Mouse (Mus musculus) E14TG2a.4 (cell line): ENCODE results near the gene Ociad1.

Experiments used
- CTCF ChIP-seq: conservative IDR thresholded peaks from 2 replicates; pipeline ENCODE4 v1.5.1; 2014; ENCODE audit warnings: low read length
- POU5F1 ChIP-seq: IDR thresholded peaks from 2 replicates; pipeline ENCODE4 v1.6.1; 2014; ENCODE audit warnings: low read length, borderline replicate concordance

DNA sequence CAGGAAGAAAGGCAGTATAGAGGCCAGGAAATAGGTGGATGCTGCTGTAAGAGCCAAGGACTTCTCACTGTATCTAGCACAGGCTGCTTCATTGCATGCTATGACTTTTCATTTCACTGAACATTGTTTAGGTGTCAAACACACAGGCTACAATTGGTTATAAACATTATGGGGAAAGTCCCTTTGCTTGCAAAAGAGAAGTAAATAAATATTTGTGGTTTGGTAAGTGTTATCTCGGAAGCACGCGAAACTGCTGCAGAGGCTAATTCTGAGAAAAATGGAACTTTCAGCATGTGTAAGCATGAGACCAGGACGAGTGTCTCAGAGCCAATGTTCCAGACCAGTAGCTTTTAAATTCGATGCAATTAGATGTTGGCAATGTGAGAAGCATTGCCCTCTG, 6.0 kb upstream of the Ociad1 start:
- TF ChIP-seq CTCF (no peak), POU5F1 (no peak)
